Mouse (Mus musculus) cerebellum, adult 9-10 months (tissue): Measurements from ENCODE around the gene H2-Aa.

Experiments
- DNase-seq: peaks from one replicate; pipeline ENCODE4 v3.0.0; 2022

Gene H2-Aa

DNA sequence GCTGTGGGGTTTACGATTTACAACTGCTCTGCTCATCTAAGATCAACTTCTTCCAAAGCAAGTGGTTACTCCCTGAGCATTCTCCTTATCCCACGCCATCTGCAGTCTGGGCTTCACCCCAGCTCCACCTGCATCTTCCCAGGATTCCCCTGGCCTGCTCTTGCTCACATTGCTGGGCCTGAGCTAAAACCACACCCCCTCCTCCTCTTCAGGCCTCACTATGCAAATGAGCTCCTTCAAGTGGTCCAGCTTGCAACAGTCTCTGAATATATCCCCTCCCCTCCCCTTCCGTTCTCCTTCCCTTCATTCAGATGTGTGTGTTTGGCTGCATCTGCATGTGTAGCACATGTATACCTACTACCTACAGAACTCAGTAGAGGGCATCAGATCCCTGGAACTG lies 11.7 kb upstream of the H2-Aa start:
- DNase-seq, result no peak

DNA sequence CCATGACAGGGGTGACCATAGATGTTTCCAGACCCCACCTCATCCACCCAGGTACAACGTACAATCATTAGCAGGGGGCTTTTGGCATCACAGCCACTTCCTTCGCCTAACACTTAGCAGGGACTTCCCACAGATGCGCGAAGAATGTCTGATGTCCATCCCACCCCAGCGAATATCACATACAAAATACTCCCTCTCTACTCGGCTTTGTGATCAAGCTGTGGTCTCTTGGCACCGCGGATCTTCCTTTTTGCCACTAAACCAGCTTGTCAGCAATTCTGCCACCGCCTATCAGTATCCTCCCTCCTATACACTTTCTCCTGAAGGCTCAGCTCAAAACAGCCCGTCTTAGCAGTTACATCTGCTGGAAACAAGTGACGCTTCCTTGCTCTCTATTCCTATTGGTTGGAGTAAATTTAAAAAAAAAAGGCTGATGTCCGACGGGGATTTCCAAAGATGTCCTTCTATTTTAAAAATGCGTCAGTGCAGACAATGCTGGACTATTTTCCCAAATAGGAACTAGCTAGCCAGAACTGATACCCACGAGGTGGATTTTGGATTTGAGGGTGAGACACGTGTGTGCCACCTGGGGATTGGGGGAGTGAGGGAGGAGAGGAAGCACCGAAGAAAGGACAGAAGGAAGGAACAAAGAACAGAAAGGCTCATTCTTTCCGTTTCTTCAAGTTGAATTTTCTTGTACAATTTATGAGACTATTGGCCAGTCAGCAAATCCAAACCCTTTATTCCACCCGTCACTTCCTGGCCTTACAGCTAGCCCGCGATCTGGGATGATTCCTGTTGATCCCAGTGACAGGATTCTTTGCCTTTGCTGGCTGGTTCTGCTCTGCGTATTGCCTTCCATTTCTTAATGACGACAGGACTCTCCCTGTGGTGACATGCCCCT lies 8.5 kb upstream of the H2-Aa start:
- DNase-seq, result peak; percentile 47

DNA sequence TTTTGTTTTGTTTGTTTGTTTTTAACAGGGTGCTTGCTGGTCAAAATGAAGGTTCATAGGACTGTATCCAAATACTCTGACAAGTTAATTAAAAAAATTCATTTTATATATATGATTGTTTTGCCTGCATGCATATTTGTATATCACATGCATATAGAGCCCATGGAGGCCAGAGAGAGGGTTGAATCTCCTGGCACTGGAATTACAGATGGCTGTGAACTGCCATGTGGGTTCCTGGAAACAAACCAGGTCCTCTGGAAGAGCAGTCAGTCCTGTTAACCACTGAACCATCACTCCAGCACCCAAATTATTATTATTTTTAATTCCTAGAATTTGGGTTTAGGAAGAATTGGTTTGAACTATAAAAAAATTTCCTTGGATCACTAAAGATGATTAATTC lies 7.7 kb upstream of the H2-Aa start:
- DNase-seq, result no peak

DNA sequence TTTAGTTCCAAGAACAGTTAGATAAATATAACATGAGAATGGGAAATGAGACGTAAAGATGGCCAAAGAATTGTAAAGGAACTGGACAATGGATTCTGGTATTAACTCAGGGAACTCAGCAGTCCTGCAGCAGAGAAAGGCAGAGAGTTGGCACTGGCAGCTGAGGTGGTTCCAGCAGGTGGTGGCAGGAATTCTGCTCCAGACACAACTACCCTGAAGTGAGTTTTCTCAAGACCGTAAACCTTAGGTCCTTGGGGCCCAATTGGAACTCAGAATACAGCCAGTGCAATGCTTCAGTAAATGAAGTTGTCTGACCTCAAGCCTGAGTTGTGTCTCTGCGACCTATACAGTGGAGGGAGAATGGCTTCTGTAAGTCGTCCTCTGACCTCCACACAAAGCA lies 6.6 kb upstream of the H2-Aa start:
- no peak for DNase-seq

DNA sequence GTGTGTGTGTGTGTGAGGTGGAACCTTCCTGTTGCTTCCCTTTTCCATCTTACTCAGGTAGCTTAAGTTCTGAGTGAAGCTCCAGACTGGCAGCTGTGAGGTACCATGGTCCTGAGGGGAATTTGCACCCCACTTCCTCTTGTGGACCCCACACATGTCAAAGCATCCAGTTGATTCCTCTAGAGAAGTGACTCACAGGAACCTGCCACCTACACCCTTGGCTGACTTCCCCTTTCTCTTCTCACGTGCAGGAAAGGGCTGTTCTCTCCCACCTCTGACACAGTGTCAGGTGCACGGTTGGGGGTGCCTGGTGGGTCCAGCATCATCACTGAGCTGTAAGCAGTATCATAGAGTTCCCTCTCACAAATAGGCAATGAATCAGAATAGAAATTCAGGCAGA lies 5.9 kb upstream of the H2-Aa start:
- no peak for DNase-seq

DNA sequence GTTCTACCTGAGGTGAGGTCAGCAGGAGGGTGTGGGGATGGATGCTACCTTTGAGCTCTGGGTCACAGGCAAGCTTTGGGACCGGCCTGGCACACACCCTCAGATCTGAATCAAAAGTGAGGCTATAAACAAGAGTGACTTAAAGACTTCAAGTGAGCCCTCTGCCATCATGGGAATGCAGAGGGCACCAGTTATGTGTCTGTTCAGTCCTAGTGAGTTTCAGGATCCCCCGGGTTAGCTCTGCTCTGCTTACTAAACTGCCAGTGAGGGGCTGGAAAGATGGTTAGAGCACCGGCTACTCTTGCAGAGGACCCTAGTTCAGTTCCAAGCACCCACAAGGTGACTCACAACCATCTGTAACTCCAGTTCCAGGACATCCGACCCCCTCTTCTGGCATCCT lies 4.9 kb upstream of the H2-Aa start:
- no peak for DNase-seq

DNA sequence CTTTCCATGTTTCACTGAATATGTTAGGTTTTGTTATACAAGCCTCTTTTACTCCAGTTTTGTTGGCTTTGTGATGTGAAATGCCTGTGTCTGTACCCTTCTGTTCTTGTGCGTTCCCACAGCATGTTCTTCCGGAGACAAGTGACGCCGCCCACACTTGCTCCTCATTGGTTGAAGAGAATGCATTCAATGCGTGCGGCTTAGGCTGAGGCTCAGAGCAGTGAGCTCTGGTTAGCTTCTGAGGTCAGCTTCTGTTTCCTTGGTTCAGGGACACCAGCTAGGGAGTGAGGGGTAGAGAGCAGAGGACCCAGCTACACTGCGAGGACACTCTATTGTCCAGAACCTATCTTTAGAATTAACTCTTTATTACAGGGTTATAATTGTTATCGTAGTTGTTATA lies 4.0 kb upstream of the H2-Aa start:
- peak; percentile 28 for DNase-seq

DNA sequence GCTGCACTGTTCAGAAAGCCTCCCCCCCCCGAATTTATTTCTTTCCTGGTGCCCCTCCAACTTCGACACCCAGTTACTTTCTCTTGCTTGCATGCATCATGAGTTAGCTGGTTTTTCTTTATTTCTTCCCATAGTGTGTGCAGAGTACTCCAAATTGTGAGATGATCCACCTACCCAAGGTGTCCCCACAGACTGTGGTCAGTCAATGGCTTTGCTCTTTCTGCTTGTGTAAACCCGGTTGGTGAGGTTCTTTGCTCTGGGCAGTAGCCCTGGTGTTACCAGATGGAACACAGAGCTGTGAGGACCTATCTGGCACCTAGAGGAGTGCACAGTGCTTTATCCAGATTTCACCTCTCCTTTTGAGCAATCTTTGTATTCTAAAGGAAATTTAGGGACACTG lies 508 bp upstream of the H2-Aa start:
- no peak for DNase-seq

DNA sequence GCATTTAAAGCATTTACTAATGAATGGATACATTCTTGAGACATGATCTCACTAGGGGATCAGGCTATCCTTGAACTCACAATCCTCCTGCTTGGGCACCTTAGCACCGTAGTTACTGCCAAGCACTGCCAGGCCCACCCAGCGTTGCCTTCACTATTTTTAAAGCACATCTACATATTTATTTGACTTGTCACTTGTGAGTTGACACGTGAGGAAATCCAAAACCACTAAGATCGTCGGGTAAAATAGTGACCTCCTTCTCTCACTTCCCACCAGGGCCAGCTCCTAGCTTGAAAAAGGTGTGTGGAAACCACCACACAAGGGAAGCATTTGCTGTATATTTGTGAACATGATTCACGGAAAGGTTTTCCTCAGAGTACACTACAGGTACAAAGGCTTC lies 624 bp downstream of the H2-Aa start:
- DNase-seq, result no peak

DNA sequence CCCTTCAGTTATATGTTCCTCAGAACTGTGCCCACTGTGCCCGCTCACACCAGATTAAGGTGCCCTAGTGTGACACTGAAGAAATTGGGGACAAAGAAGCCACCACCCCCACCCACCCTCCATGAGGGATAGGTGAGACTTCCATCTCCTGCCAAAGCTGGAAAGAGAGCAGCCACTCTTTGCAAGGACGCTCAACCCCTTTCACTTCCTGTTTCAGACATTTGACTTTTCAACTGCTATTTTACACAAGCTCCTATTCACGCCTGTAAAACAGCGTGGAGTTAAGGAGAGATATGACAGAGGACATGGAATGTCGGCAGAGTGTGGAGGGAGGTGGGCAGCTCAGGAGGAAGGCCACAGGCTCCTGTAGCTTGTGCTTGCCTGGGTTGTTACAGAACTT lies 1.1 kb downstream of the H2-Aa start:
- no peak for DNase-seq

DNA sequence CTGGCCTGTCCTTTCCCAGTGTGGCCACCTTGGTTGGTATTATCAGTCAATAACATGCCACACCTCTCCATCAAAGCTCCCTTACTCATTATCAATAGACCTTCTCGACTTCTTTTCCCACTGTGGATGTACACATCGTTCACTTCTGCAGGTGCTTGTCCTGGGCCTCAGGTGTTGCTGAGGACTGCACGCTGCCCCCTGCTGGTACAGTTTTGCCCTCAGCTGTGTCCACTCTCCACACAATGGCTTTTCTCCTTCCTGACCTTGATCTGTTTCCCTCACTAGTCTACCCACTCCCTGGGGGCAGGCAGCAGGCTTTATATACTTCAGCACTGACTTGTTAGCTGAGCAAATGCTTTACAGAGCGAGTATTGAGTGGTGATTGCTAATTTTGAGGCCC lies 1.8 kb downstream of the H2-Aa start:
- DNase-seq, result no peak

DNA sequence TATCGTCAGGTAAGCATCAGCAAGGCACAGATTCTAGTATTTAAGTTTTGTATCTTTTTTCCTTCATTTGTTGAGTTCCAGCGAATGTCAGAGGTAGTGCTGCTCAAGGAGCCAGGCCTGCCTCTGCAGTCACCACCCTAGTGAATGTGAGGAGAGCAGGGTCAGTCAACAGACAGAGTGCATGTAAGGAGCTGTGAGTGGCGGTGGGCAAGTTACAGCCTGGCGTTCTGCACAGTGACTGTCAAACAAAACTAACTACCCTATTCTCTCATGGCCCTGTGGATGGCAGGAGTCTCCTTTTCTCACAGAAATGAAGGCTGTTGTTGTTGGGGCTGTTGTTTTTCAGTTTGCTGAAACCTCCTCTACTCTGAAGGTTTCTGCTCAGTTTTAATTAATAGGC lies 2.3 kb downstream of the H2-Aa start:
- no peak for DNase-seq

DNA sequence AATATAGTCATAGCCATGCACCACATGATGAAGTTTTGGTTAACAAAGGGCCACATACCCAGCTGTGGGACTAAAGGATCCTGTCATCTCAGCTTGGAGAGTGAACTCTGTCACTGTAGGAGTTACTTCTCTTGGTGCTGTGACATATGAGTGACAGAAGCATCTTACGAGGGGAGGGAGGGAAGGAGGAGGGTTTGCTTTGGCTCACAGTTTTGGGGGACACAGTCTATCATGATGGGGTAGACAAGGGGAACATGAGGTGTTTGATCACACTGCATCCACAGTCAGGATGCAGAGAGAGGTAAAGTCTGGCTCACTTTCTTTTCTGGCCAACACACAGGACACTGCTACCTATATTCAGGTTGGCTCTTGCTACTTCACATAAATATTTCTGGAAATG lies 5.8 kb downstream of the H2-Aa start:
- DNase-seq, result no peak

DNA sequence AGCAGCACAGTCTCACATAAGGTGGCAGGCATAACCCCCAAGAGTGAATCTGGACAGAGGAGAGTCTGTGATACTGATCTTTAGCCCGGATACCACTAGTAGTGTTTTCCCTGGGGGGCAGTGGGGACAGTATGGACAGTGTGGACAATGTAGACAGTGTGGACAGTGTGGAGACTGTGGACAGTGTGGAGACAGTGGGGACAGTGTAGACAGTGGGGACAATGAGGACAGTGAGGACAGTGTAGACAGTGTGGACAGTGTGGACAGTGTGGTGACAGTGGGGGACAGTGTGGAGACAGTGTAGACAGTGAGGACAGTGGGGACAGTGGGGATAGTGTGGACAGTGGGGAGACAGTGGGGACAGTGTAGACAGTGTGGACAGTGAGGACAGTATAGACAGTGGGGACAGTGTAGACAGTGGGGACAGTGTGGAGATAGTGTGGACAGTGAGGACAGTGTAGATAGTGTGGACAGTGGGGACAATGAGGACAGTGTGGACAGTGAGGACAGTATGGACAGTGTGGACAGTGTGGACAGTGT lies 7.1 kb downstream of the H2-Aa start:
- DNase-seq, result no peak

DNA sequence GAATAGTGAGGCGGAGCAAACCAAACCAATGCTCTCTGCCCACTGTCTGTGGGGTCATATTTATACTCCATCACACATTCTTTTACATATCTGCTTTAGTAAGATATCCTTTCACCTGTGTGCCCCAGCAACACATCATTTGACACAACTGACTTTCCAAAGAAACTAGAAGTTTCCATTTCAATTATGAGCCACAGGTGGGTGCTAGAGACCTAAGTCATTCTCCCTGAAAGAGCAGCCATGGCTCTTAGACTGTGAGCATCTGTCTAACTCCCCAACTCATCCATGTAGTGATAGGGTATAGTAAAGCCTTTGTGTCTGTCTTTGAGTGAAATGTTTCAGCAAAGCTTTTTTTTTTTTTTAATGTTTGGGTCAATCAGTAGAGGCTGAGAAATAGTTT lies 15.5 kb downstream of the H2-Aa start:
- no peak for DNase-seq

DNA sequence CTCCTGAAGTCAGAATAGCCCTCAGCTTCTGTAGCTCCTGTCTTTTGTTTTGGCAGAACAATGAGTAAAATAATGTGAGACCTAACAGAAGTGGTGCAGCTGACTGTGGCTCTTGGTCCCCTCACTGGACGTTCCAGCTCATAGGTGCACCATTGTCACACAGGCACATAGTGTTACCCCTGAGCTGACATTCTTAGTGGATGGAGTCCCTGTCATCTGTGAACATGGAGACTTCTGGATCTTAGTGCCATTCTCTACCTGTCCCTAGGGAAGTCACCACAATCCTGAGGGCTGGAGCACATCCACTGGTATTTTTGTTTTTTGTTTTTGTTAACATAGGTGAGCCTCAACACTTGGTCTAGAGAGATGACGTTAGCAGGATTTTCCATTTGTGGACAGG lies 16.7 kb downstream of the H2-Aa start:
- no peak for DNase-seq

DNA sequence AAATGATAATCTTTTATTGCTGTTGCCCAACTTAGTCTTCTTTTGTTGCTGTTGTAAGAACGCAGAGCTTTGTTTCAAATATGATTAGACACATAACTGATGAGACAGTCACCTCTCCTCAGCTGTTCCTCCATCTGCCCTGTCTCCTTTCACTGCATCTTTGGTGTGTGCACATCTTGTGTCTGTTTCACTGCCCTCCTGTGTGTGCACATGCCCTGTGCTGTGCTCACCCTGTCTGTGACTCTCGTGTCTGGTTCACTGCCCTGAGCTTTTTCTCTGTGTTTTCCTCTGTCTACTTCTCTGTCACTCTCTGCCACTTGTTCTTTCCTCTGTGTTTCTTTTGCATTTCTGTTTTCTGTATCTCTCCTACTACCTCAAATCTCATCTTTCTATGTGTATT lies 17.4 kb downstream of the H2-Aa start:
- DNase-seq, result no peak

DNA sequence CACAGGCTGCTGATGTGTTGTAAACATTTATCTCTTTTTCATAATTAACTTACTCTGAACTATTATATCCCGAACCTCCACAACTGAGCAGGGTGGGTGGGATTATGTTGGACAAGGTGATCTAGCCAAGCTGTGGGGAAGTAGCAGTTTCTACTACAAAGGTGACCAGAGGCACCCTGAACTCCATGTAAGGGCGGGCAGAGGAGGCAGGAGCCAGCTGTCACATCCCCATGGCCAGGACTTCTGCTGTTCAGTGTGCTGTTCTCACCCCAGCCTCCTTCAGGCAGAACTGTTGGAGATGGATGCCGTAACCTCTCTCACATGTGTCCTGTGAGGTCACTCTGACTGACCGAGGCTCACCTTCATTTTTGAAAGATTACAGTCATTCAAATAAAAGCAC lies 17.8 kb downstream of the H2-Aa start:
- DNase-seq, result no peak

DNA sequence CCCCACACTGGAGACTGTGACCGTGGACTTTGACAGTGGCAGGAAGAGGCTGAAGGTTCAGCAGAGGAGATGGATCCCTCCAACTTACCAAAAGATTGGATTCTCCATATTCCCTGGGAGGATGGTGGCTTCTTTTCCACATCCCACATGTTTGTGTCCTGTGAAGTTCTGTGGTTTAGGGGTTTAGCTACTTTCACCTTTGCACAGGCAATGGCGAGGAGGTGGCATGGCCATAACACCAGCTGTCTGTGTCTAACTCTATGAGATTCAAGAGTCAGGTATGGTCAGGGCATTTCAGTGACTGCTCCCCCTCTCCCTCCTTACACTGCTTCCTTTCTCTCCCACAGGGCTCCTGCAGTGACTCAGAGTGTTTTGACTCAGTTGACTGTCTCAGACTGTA lies 18.9 kb downstream of the H2-Aa start:
- DNase-seq, result no peak

DNA sequence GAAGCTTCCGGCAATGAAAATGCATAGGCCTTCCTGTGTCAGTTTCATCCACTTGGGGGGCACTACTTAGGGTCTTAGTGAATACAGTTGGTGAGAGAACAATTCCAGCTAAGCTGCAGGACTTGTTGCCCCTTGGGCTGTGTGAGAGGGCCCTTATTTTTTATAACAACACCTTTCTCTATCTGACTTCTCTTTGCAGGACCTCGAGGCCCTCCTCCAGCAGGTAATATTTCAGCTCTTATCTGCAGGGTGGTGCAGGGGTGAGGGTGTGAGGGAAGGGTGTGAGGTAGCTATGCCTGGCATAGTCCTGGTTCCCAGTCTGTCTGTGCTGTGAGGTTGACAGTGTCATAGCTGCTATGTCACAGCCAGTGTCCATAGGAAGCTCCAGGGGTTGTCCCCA lies 19.4 kb downstream of the H2-Aa start:
- DNase-seq, result no peak

DNA sequence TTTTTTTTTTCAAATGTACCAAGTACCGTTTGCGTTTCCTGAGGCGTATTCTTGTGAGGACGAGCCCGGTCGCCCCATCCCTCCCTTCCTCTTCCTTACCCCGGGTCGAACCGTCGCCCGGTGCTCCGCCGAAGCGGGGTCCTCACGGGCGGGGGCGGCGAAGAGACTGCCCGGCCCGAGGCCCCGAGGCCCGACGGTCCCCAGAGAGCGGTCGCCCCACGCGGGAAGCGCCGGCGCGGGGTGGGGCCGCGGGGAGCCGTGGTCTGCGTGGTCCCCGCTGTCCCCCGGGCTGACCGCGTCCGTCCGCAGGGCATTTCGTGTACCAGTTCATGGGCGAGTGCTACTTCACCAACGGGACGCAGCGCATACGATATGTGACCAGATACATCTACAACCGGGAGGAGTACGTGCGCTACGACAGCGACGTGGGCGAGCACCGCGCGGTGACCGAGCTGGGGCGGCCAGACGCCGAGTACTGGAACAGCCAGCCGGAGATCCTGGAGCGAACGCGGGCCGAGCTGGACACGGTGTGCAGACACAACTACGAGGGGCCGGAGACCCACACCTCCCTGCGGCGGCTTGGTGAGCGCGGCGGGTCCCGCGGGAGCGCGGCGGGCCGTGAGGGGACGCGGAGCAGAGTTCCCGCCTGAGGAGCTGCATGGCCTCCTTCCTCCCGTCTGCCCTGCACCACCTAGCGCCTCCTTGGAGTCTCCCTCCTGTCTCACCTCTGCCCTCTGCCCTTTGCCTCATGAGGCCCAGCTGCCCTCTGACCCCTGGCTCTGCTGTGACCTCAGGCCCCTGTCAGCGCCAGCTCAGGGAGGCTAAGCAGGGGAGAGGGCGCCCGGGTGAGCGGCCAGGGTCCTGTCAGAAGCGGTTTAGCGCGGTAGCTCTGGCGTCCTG lies 22.9 kb downstream of the H2-Aa start:
- DNase-seq, result no peak

DNA sequence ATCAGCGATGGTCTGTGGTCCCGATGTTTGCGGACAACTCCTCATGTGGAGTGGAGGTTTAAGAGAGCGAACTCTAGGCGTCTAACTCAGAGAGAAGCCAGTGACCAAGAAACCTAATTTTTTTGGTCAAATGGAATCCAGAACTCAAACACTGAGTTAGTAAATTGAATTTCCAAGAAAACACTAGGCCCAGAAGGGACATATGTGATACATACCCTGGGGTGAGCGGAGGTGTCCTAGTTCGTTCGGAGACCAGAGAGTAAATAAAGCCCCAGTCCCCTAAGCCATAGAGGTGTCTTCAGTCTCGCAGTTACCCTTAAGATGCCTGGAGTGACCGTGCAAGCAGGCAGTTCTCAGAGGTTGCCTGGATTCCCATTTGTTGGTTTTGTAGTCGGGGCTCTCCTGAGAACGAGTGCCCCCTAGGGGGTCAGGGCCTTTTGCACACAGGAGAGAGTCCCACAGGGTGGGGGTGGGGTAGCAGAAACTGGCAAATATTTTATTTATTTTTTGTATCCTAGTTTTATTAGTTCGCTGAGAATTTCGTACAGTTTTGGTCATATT lies 23.7 kb downstream of the H2-Aa start:
- DNase-seq, result no peak

DNA sequence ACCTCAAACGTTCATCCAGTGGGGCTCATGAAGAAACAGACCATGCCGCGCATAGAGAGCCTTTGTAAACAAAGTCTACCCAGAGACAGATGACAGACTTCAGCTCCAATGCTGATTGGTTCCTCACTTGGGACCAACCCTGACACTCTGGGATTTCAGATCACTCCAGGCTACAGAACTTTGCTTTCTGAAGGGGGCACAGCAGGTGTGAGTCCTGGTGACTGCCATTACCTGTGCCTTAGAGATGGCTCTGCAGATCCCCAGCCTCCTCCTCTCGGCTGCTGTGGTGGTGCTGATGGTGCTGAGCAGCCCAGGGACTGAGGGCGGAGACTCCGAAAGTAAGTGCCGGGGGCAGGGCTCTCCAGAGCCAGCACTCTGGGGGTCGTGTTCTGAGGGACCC lies 24.6 kb downstream of the H2-Aa start:
- DNase-seq, result peak; percentile 48

DNA sequence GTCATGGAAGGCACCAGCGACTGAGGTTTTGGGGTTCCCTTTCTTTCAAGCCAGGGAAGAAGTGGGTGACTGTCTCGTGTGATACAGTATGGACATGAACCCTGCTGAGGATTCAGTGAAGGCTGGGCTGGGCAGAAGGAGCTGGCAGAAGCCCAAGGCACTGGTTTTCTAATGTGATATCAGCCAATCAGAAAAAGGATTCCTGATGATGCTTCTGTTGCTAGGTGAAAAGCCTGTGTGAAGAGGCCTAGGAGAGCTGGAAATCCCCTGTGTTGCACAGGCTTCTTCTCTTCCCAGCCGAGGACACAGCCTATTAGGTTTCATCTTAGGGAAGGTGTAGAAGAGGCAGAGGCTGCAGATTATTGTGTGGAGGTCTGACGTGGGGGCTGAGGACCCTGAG lies 26.1 kb downstream of the H2-Aa start:
- DNase-seq, result peak; percentile 44
